Mouse (Mus musculus): ENCODE data around the gene Shmt1. TPM values are rescaled to one million over a fixed set of nuclear protein-coding genes. Genes with fewer than 3 reads are reported as not detected.

The Shmt1 gene
- polyA plus RNA-seq, 1 experiment from 2014 or later = 40.0 TPM

DNA sequence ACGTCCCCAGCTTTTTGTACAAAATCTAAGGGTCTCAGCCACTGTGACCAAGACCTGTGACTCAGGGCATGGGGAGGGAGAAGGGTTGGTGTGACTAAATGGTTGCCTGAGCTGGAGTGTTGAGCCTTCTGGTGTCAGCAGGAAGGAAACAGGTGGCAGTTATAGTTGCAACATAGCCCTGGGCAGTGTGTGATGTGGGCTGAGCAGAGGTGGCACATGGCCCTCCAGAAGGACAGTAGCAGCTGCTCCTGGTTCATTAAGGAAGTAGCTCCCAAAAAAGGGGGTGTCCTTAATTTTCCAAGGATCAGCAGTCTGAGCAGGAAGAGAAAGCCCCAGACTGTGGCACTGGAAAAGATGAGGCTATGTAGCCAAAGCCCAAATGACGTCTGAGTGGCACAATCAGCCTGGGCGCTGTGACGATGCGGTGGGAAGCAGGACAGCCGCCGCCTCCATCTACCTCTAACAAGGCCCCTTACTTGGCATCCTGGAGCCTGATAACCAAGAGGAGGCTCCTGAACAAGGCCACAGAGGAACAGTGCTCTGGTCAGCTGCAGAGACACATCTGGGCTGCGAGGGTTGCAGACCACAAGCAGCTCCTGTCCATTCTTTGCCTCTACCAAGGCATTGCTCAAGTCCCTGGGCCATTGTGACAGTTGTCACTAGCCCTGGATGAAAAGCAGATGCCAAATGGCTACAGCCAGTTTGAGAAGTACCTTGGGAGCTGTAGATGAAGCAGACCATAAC lies 27.2 kb downstream of the Shmt1 start:
- Histone ChIP-seq H3K36me3 (peaks cover 68% of the 10 kb centered on the region), H3K4me3 (no peak overlapping the region), H3K27me3 (no peaks in the 10 kb centered on the region), H3K9ac (replicated peaks) (no peak overlapping the region), H3K27ac (replicated peaks) (no peak overlapping the region), H3K4me2 (replicated peaks) (no peak overlapping the region), H3K9me3 (no peaks in the 10 kb centered on the region), H3K4me1 (peaks cover 36% of the 10 kb centered on the region)
- 95% methylated on average over 8 of the region's 8 CpGs for WGBS
- no peak for ATAC-seq (ENCODE audit: low FRiP score, low read depth)

DNA sequence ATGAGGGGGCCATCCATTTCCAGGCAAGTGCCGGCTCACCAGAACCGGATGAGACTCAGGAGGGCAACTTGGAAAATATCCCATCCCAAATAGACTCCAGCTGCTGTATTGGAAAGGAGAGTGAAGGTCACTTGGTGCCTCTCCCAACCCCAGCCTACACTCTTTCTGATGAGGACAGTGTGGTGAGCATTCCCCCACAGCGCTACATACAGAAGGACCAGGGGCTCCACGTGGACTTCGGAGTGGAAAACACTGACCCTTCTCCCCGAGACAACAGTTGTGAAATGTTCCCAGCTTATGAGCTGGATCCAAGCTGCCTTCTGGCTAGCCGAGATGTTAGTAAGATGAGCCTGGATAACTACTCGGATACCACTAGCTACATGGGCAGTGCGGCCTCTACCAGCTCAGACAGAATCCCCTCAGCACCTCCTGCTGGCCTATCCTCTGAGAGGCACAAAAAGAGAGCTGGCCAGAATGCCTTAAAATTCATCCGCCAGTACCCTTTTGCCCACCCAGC lies 31.8 kb downstream of the Shmt1 start:
- H3K27me3 ChIP-seq = no peaks in the 10 kb centered on the region
- H3K36me3 ChIP-seq = peaks cover 27% of the 10 kb centered on the region
- 91% methylated on average over 10 of the region's 10 CpGs for WGBS
- peaks cover 69% of the 10 kb centered on the region for H3K4me1 ChIP-seq
- H3K27ac ChIP-seq (replicated peaks) = no peak overlapping the region
- H3K9ac ChIP-seq (replicated peaks) = peak overlapping the region; percentile 29; the same call in 1 of the 2 replicates
- no peaks in the 10 kb centered on the region for H3K9me3 ChIP-seq
- peak overlapping the region; percentile 40 for H3K4me2 ChIP-seq (replicated peaks)
- H3K4me3 ChIP-seq = peak overlapping the region; percentile 8
- ATAC-seq (ENCODE audit: low FRiP score, low read depth) = no peak

GRCm38 (mm10) chr11:60777801-60778370 lies 33.6 kb downstream of the Shmt1 start:
- Histone ChIP-seq H3K4me3 (peak overlapping the region; percentile 67), H3K4me2 (replicated peaks) (peak overlapping the region; percentile 89), H3K4me1 (peaks cover 69% of the 10 kb centered on the region), H3K9me3 (no peaks in the 10 kb centered on the region), H3K36me3 (peaks cover 13% of the 10 kb centered on the region; the same call in 1 of the 2 replicates), H3K9ac (replicated peaks) (peak overlapping the region; percentile 79), H3K27me3 (no peaks in the 10 kb centered on the region), H3K27ac (replicated peaks) (peak overlapping the region; percentile 79; the same call in 1 of the 2 replicates)
- WGBS = 25% methylated on average over 16 of the region's 16 CpGs
- ATAC-seq (ENCODE audit: low FRiP score, low read depth) = no peak

DNA sequence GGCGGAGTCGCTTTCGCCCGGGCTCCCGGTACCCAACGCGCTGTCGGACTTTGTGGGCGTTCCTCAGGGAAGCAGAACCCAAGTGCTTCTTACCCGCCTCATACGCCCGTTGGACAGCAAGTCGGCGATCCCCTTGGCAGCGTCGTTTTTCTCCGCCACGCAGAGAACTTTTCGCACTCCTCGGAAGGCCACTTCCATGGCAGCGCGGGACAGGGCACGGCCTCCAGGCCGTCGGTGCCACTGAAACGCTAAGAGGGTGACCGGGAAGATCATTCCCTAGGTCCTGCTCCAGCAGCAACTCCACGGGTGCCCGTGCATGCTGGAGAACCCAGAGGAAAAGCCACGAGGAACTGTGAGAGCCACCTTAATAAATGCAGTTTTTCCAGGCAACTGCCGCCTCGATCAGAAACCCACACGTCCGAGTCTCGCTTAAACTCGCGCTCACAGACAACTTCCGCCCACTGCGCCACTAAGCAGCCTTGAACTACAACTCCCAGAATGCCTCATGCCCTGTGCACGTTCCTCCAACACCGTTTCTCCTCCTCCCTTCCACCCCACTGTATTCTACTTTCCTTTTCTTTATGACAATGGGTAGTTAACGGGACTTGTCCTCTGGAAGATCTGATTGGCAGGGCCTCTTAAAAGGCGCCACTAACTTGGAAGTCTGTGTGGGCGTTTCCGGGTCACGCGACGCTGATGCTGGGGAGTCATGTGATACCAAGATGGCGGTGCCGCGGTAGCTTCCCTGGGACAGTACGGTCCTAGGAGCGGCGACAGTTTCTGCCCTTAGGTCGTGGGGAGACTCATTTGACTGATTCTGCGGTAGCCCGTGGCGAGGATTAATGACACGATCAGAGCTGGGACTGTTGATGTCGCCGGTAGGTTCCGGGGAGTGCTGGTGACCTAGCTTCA lies 34.4 kb downstream of the Shmt1 start, which contains the start of the genes Top3a and Smcr8:
TSS of gene Top3a (minus strand) at position 537 of the 912 bp plus-strand sequence.
TSS of gene Smcr8 (plus strand) at position 696 of the 912 bp plus-strand sequence.
- Histone ChIP-seq H3K36me3 (peaks cover 13% of the 10 kb centered on the region; the same call in 1 of the 2 replicates), H3K4me2 (replicated peaks) (peak within 1 kb of the TSS; percentile 89), H3K4me1 (peaks cover 61% of the 10 kb centered on the region), H3K9ac (replicated peaks) (peak within 1 kb of the TSS; percentile 79), H3K4me3 (peak within 1 kb of the TSS; percentile 67), H3K9me3 (no peaks in the 10 kb centered on the region), H3K27ac (replicated peaks) (peak within 1 kb of the TSS; percentile 79), H3K27me3 (no peaks in the 10 kb centered on the region)
- ATAC-seq (ENCODE audit: low FRiP score, low read depth) = peak; percentile 98
- WGBS = under 1% methylated on average over 62 of the region's 62 CpGs

GRCm38 (mm10) chr11:60776107-60776828 lies 35.2 kb downstream of the Shmt1 start:
- Histone ChIP-seq H3K4me1 (peaks cover 53% of the 10 kb centered on the region), H3K27ac (replicated peaks) (peak overlapping the region; percentile 79; the same call in 1 of the 2 replicates)
- 3% methylated on average over 17 of the region's 17 CpGs for WGBS

DNA sequence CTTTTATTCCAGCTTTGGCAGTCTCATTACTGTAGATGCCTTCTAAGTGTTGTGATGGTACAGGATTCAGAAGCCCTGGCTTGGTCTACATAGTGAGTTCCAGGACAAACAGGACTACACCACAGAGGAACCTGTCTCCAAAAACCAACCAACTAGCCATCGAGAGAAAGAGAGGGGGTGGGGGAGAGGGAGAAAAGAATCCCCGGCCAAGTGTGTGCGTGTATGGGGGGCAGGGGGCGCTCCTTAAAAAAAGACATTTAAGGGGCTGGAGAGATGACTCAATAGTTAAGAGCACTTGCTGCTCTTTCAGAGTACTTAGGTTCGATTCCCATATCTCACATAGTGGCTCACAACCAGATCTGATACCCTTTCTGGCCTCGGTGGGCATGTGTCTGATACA lies 35.9 kb downstream of the Shmt1 start:
- Histone ChIP-seq H3K4me2 (replicated peaks) (peak overlapping the region; percentile 89), H3K27ac (replicated peaks) (no peak overlapping the region), H3K4me1 (peaks cover 46% of the 10 kb centered on the region), H3K9me3 (no peaks in the 10 kb centered on the region), H3K4me3 (peak overlapping the region; percentile 67), H3K9ac (replicated peaks) (no peak overlapping the region), H3K36me3 (peaks cover 13% of the 10 kb centered on the region; the same call in 1 of the 2 replicates), H3K27me3 (no peaks in the 10 kb centered on the region)
- WGBS = 60% methylated on average over 6 of the region's 6 CpGs
- no peak for ATAC-seq (ENCODE audit: low FRiP score, low read depth)

More at GRCm38 (mm10) chr11:60776107-60776828, 35.2 kb downstream of the Shmt1 start:
- H3K9me3 ChIP-seq = no peaks in the 10 kb centered on the region
- ATAC-seq (ENCODE audit: low FRiP score, low read depth) = no peak
- peak overlapping the region; percentile 89 for H3K4me2 ChIP-seq (replicated peaks)
- peak overlapping the region; percentile 66 for H3K9ac ChIP-seq (replicated peaks)
- H3K4me3 ChIP-seq = peak overlapping the region; percentile 67
- no peaks in the 10 kb centered on the region for H3K27me3 ChIP-seq
- peaks cover 13% of the 10 kb centered on the region; the same call in 1 of the 2 replicates for H3K36me3 ChIP-seq

DNA sequence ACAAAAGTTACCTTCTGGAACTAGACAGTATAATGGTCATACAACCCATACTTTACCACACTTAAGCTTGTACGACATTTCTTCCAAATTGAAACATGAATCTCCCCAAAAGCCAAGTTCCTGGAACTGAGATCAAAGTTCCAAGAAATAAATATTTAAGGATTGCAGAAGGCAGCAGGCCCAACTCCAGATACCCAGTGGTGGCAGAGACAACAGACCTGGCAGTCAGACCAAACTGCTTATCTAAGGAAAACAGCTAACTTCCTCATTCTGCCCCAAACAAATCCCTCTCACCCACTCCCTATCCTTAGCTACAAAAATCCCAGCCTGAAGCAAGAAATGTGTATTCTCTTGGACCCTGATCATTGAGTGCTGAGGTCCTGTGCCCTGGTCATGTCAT lies 36.7 kb downstream of the Shmt1 start:
- ATAC-seq (ENCODE audit: low FRiP score, low read depth) = no peak
- H3K4me3 ChIP-seq = no peak overlapping the region
- peak overlapping the region; percentile 89 for H3K4me2 ChIP-seq (replicated peaks)
- H3K9ac ChIP-seq (replicated peaks) = no peak overlapping the region; the same call in 1 of the 2 replicates
- H3K9me3 ChIP-seq = no peaks in the 10 kb centered on the region
- H3K36me3 ChIP-seq = peaks cover 7% of the 10 kb centered on the region; the same call in 1 of the 2 replicates
- peaks cover 39% of the 10 kb centered on the region for H3K4me1 ChIP-seq
- no peak overlapping the region for H3K27ac ChIP-seq (replicated peaks)
- WGBS = 86% methylated on average over 1 of the region's 1 CpGs
- no peaks in the 10 kb centered on the region for H3K27me3 ChIP-seq

GRCm38 (mm10) chr11:60774158-60774689 lies 37.3 kb downstream of the Shmt1 start:
- no peak overlapping the region for H3K27ac ChIP-seq (replicated peaks)
- H3K4me1 ChIP-seq = peaks cover 32% of the 10 kb centered on the region
- no peak overlapping the region for H3K4me2 ChIP-seq (replicated peaks)
- peaks cover 1% of the 10 kb centered on the region; the same call in 1 of the 2 replicates for H3K36me3 ChIP-seq
- no peak overlapping the region for H3K9ac ChIP-seq (replicated peaks)
- 98% methylated on average over 3 of the region's 3 CpGs for WGBS
- H3K9me3 ChIP-seq = no peaks in the 10 kb centered on the region
- H3K4me3 ChIP-seq = no peak overlapping the region
- no peaks in the 10 kb centered on the region for H3K27me3 ChIP-seq
- ATAC-seq (ENCODE audit: low FRiP score, low read depth) = no peak

- WGBS = 86% methylated on average over 4 of the region's 4 CpGs
- Histone ChIP-seq H3K27ac (replicated peaks) (no peak overlapping the region), H3K4me3 (no peak overlapping the region), H3K4me1 (peaks cover 18% of the 10 kb centered on the region), H3K4me2 (replicated peaks) (no peak overlapping the region), H3K9ac (replicated peaks) (no peak overlapping the region), H3K27me3 (no peaks in the 10 kb centered on the region), H3K36me3 (no peaks in the 10 kb centered on the region), H3K9me3 (no peaks in the 10 kb centered on the region)
- ATAC-seq (ENCODE audit: low FRiP score, low read depth) = no peak
These were observed 39.4 kb downstream of the Shmt1 start for GRCm38 (mm10) chr11:60772161-60772560.

DNA sequence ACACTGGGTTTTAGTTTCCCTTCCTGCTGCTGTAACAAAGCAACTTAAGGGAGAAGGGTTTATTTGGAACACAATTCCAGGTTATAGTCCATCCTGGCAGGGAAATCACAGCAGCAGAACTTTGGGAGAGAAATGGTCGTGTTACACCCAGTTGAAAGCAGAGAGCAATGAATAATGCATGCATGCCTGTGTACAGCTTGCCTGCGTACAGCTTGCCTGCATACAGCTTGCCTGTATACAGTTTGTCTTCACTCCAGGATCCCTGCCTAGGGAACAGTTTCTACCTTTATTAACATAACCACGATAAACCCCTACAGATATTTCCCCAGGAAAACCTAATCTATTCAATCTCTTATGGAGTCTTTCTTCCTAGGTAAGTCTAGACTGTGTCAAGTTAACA lies 40.7 kb downstream of the Shmt1 start:
- H3K27me3 ChIP-seq = no peaks in the 10 kb centered on the region
- no peaks in the 10 kb centered on the region for H3K9me3 ChIP-seq
- WGBS = 88% methylated on average over 3 of the region's 3 CpGs
- H3K27ac ChIP-seq (replicated peaks) = no peak overlapping the region
- no peak overlapping the region for H3K4me2 ChIP-seq (replicated peaks)
- H3K36me3 ChIP-seq = no peaks in the 10 kb centered on the region
- H3K9ac ChIP-seq (replicated peaks) = no peak overlapping the region
- ATAC-seq (ENCODE audit: low FRiP score, low read depth) = no peak
- peaks cover 11% of the 10 kb centered on the region for H3K4me1 ChIP-seq
- no peak overlapping the region for H3K4me3 ChIP-seq

- no peaks in the 10 kb centered on the region for H3K27me3 ChIP-seq
- WGBS = 95% methylated on average over 2 of the region's 2 CpGs
- no peak overlapping the region for H3K4me3 ChIP-seq
- no peak overlapping the region for H3K4me2 ChIP-seq (replicated peaks)
- no peak for ATAC-seq (ENCODE audit: low FRiP score, low read depth)
- H3K9ac ChIP-seq (replicated peaks) = no peak overlapping the region
- H3K9me3 ChIP-seq = peaks cover 3% of the 10 kb centered on the region; the same call in 1 of the 2 replicates
- H3K36me3 ChIP-seq = no peaks in the 10 kb centered on the region
- no peaks in the 10 kb centered on the region for H3K4me1 ChIP-seq
- no peak overlapping the region for H3K27ac ChIP-seq (replicated peaks)
These were observed 42.2 kb downstream of the Shmt1 start for GRCm38 (mm10) chr11:60769322-60769721.
